32 mouse cellular contexts compared by ENCODE assay signal in genomic region chr10:119311578-119311977, GRCm38 (mm10).
DNase-seq lines count a peak whose midpoint lies in the region; ATAC-seq and TF ChIP-seq lines count a peak whose summit lies in the region.
"Had no signal": no experiment of that assay in that cellular context is flagged by ENCODE, and none has a peak within 500 bp of the region (broad histone marks: within the 10 kb centered on the region; RNA-seq: fewer than 3 reads in every experiment).

No protein-coding gene starts in this region.

- H3K4me1 ChIP-seq in kidney, postnatal 0 days (replicated peaks; ENCODE audit: insufficient read depth, low read length) = no peaks in the 10 kb centered on the region
- no peaks in the 10 kb centered on the region for H3K4me1 ChIP-seq in kidney, embryonic 16.5 days (ENCODE audit: insufficient read depth, low read length)
- H3K4me1 ChIP-seq: embryonic facial prominence, embryonic 12.5 days; forebrain, embryonic 15.5 days; heart, embryonic 13.5 days; hindbrain, embryonic 15.5 days; midbrain, embryonic 10.5 days; neural tube, embryonic 12.5 days had no signal

- no peak overlapping the region for H3K27ac ChIP-seq in kidney, postnatal 0 days
- no peak overlapping the region for H3K27ac ChIP-seq in kidney, embryonic 16.5 days (ENCODE audit: low read length)
- H3K27ac ChIP-seq: embryonic facial prominence, embryonic 12.5 days; forebrain, embryonic 15.5 days; gastrocnemius, adult 2 months; heart, embryonic 13.5 days; hindbrain, embryonic 15.5 days; liver, embryonic 14.5 days; midbrain, embryonic 10.5 days; neural tube, embryonic 12.5 days had no signal

- H3K4me2 ChIP-seq in kidney, postnatal 0 days (ENCODE audit: low read length) = no peak overlapping the region
- no peak overlapping the region for H3K4me2 ChIP-seq in kidney, embryonic 16.5 days (replicated peaks; ENCODE audit: low read depth, low read length)
- H3K4me2 ChIP-seq: embryonic facial prominence, embryonic 12.5 days; forebrain, embryonic 15.5 days; heart, embryonic 13.5 days; hindbrain, embryonic 15.5 days; neural tube, embryonic 12.5 days had no signal

- no peak for ATAC-seq in kidney, postnatal 0 days (replicated peaks; ENCODE audit: low FRiP score, low read depth)
- no peak for ATAC-seq in kidney, embryonic 16.5 days (ENCODE audit: low FRiP score, low TSS enrichment)
- ATAC-seq: forebrain, embryonic 15.5 days; midbrain, embryonic 16.5 days had no signal

- 35% methylated on average over 1 of the region's 1 CpGs for WGBS in kidney, postnatal 0 days
- 39% methylated on average over 1 of the region's 1 CpGs for WGBS in kidney, embryonic 16.5 days

- peak; percentile 47 for TF ChIP-seq CTCF in kidney, postnatal 0 days (IDR thresholded peaks at IDR 0.05; ENCODE audit: low read depth)

- H3K4me3 ChIP-seq in kidney, postnatal 0 days (replicated peaks; ENCODE audit: low read depth, low read length) = no peak overlapping the region
- no peak overlapping the region for H3K4me3 ChIP-seq in kidney, embryonic 16.5 days (ENCODE audit: low read length)
- H3K4me3 ChIP-seq: embryonic facial prominence, embryonic 12.5 days; forebrain, embryonic 15.5 days; gastrocnemius, adult 2 months; heart, embryonic 13.5 days; hindbrain, embryonic 15.5 days; midbrain, embryonic 10.5 days; myocyte; neural tube, embryonic 12.5 days had no signal

- peak; percentile 10 to 13 for DNase-seq in cerebellum, postnatal 14 days
- no peak for DNase-seq in cerebellum, adult 9-10 months
- DNase-seq in kidney, postnatal 0 days (ENCODE audit: low spot score) = no peak
- DNase-seq in 416B (ENCODE audit: low read depth) = peak; percentile 20
- DNase-seq in brain, adult 2 months (ENCODE audit: low read depth, low spot score) = peak; percentile 13
- no peak for DNase-seq in adrenal gland, adult 18-20 months (ENCODE audit: low spot score in 2 of 2)
- DNase-seq: adrenal gland, postnatal 14 days; cerebellum, adult 18-20 months; embryo, embryonic 11 days; gastrocnemius, adult 2 months; gastrocnemius, postnatal 36 days; heart, adult 18-20 months; heart, postnatal 10 days; kidney, adult 9 months; kidney, postnatal 25 days; layer of hippocampus, postnatal 36 days; liver; lung, adult 2 months; lung, postnatal 14 days; right cerebral cortex, adult 18-20 months; thymus, adult 2 months; thymus, postnatal 36 days had no signal

- H3K9ac ChIP-seq in kidney, postnatal 0 days (ENCODE audit: low read depth, low read length) = no peak overlapping the region
- no peak overlapping the region for H3K9ac ChIP-seq in kidney, embryonic 16.5 days (replicated peaks; ENCODE audit: low read length)
- H3K9ac ChIP-seq: embryonic facial prominence, embryonic 12.5 days; forebrain, embryonic 15.5 days; heart, embryonic 13.5 days; hindbrain, embryonic 15.5 days; liver, embryonic 14.5 days; neural tube, embryonic 12.5 days had no signal

- no peaks in the 10 kb centered on the region for H3K9me3 ChIP-seq in kidney, postnatal 0 days (replicated peaks; ENCODE audit: low read length)
- H3K9me3 ChIP-seq in kidney, embryonic 16.5 days (ENCODE audit: low read length) = no peaks in the 10 kb centered on the region
- H3K9me3 ChIP-seq: embryonic facial prominence, embryonic 12.5 days; forebrain, embryonic 15.5 days; heart, embryonic 13.5 days; hindbrain, embryonic 15.5 days; midbrain, embryonic 10.5 days; neural tube, embryonic 12.5 days had no signal

- no peaks in the 10 kb centered on the region for H3K27me3 ChIP-seq in kidney, postnatal 0 days (ENCODE audit: insufficient read depth, low read length)
- no peaks in the 10 kb centered on the region for H3K27me3 ChIP-seq in kidney, embryonic 16.5 days (ENCODE audit: insufficient read depth, low read length)
- H3K27me3 ChIP-seq: embryonic facial prominence, embryonic 12.5 days; forebrain, embryonic 15.5 days; heart, embryonic 13.5 days; hindbrain, embryonic 15.5 days; neural tube, embryonic 12.5 days had no signal

- H3K36me3 ChIP-seq in kidney, postnatal 0 days (ENCODE audit: insufficient read depth, low read length) = no peaks in the 10 kb centered on the region
- H3K36me3 ChIP-seq in kidney, embryonic 16.5 days (ENCODE audit: insufficient read depth, low read length) = no peaks in the 10 kb centered on the region
- H3K36me3 ChIP-seq: embryonic facial prominence, embryonic 12.5 days; forebrain, embryonic 15.5 days; heart, embryonic 13.5 days; hindbrain, embryonic 15.5 days; midbrain, embryonic 10.5 days; neural tube, embryonic 12.5 days had no signal

Comparison
In these comparisons a context has a peak if more than half of its experiments do, and no peak if none do; other contexts are left out.
1. DNase-seq: peak in cerebellum, postnatal 14 days (2 of 2), 416B (single experiment) and brain, adult 2 months (single experiment); none in cerebellum, adult 9-10 months (single experiment), kidney, postnatal 0 days (single experiment) and adrenal gland, adult 18-20 months (0 of 2).